Mouse (Mus musculus) G1E (cell line): ENCODE data around the gene Psmd12.

ENCODE experiments used
- CTCF ChIP-seq: IDR thresholded peaks from 2 replicates; pipeline ENCODE4 v1.5.1; 2012; ENCODE audit warnings: low read depth, low read length, inconsistent platforms, mixed read lengths
- GATA1 ChIP-seq: IDR thresholded peaks from 2 replicates; pipeline ENCODE4 v1.6.1; 2012; ENCODE audit warnings: borderline replicate concordance, low read length, inconsistent platforms, mixed read lengths

- TF ChIP-seq CTCF (no peak), GATA1 (no peak)
Measured at GRCm38 (mm10) chr11:107449169-107449910, 29.9 kb upstream of the Psmd12 start.
